Mouse (Mus musculus): Measurements from ENCODE around the gene Hist1h2an.

DNA sequence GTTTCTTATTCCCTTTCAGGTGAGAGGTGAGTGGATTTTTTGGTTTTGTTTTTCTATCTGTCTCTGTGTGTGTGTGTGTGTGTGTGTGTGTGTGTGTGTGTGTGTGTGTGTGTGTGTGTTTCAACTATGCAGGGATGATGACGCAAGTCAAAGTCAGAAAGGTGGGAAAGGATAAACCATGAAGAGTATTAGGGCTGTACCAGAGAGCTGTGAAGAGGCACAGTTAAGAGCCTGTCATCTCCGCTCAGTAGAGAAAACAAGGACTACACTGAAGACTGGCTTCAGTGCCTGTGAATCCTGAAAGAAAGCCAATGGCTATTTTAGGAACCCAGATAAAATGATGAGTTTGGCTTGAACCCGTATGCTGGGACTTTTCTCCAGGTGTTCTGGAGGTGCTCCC lies 35.2 kb downstream of the Hist1h2an start:
- TF ChIP-seq CTCF (IDR thresholded peaks at IDR 0.05; ENCODE audit: low read depth) (no peak), EP300 (optimal IDR thresholded peaks at IDR 0.05) (no peak)
